Mouse (Mus musculus): ENCODE data around the gene Lbp. TPM values are rescaled to one million over a fixed set of nuclear protein-coding genes. Genes with fewer than 3 reads are reported as not detected.

Lbp gene
- polyA plus RNA-seq, 1 experiment from 2014 or later: 50.6 TPM

DNA sequence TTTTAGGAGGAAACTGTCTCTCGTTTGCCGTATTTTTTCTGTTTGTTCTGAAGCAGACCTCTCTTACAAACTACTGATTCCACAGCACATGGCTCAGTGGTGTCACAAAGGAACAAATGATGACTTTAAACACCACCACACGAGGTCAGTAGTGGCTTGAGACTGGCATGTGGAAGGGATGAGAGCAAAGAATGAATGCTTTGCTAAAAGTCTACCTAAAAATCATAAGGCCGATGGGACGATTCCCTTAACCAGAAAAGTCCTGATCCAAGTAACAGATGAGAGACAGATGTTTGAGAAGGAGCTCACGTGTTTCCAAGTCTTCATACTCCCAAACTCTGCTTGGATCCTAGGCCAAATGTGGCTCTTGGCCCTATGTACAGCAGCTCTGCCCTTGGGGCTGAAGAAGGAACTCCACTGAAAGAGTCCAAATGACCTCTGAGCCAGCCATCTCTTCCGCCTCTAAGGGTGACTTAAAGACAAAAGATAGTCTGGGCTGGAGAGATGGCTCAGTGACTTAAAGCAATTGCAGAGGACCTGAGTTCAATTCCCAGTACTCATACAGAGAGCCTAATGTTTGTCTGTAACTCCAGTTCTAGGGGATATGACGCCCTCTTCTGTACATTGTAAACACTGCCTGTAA is 55.5 kb downstream of the Lbp start:
- Histone ChIP-seq H3K9me3 (replicated peaks) (no peaks in the 10 kb centered on the region), H3K36me3 (replicated peaks) (peaks cover 33% of the 10 kb centered on the region), H3K4me3 (replicated peaks) (peak overlapping the region; percentile 74), H3K4me2 (peak overlapping the region; percentile 79), H3K9ac (no peak overlapping the region), H3K4me1 (replicated peaks) (peaks cover 38% of the 10 kb centered on the region), H3K27ac (replicated peaks) (no peak overlapping the region; the same call in 1 of the 2 replicates), H3K27me3 (no peaks in the 10 kb centered on the region)
- ATAC-seq (ENCODE audit: insufficient read depth): peak; percentile 33; the same call in 1 of the 2 replicates
- 33% methylated on average over 8 of the region's 8 CpGs for WGBS (ENCODE audit: insufficient replicate concordance)

DNA sequence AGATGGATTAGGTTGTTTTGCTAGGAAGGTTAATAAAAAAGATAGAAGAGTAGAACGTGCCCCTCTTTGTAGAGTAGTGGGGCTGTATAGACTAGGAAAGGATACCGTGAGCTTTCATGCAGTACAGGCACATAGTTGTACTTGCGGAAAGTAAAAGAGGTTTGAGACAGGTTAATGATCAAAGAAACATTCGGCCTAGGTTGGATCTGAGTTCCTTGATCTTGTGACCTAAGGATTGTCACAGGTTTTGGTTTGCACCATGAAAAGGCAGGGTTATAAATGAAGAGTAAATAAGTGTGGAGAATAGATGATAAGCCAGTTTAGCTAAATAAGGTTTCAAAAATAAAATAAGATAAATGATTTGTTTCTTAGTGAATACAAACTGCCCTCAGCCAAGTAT is 57.9 kb downstream of the Lbp start:
- H3K27me3 ChIP-seq: no peaks in the 10 kb centered on the region
- 68% methylated on average over 4 of the region's 4 CpGs for WGBS (ENCODE audit: insufficient replicate concordance)
- no peaks in the 10 kb centered on the region for H3K9me3 ChIP-seq (replicated peaks)
- no peak overlapping the region for H3K27ac ChIP-seq (replicated peaks)
- no peak overlapping the region for H3K4me2 ChIP-seq
- H3K36me3 ChIP-seq (replicated peaks): peaks cover 9% of the 10 kb centered on the region
- ATAC-seq (ENCODE audit: insufficient read depth): no peak
- peaks cover 24% of the 10 kb centered on the region for H3K4me1 ChIP-seq (replicated peaks)
- H3K9ac ChIP-seq: no peak overlapping the region
- H3K4me3 ChIP-seq (replicated peaks): no peak overlapping the region

DNA sequence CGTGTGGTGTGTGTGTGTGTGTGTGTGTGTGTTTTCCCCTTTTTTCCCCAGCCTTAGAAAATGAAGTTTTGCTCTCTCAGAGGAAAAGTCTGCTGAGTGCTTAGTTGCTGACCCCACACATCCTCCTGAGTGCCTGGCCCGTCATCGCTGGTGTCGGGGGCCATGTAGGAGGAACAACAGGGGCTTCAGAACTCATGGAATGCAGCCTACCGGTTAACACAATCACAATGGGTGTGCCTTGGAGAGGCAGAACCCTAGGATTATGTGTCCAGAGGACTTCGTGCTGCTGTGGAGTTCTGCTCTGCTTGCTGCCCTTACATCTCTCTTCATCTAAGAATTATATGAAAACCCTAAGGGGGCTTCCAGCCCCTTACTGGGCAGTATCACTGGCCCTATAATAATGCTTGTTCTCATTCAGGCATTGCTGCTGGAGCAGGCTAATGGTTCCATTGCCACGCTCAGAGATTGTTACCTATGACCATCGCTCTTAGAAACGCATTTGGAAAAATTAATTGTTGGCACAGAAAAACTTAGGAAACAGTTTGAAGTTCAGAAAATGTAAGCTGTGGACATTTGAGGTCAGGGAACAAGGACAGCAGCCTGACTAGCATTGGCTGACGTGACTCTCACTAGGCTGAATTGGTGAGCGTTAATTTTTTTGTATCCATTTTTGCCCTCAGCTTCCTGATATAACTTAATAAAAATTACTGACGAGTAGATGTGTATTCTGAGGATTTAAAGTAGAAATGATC is 59.0 kb downstream of the Lbp start:
- no peak overlapping the region for H3K4me2 ChIP-seq

DNA sequence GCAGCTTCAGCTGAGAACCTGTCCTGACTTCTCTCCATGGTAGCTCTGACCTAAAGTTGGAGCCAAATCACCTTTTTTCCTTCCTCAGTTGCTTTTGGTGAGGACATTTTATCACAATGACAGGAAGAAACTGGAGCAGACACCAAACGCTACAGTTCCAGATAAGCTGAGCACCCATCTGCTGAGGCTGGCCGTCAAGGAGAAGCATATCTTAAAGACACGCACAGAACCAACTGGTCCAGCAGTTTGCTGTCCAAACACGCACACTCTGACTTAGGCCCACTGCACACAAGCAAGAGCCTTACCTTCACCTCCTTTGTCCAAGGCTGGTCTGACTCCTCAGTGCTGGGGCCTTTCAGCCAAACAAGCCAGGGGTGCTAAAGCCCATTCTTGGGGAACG is 61.4 kb downstream of the Lbp start:
- Histone ChIP-seq H3K36me3 (replicated peaks) (no peaks in the 10 kb centered on the region), H3K9me3 (replicated peaks) (no peaks in the 10 kb centered on the region), H3K4me2 (no peak overlapping the region), H3K4me3 (replicated peaks) (no peak overlapping the region), H3K27me3 (0 out of 2 replicates have a peak, but pooled peaks cover under 1% of the 10 kb centered on the region), H3K9ac (no peak overlapping the region), H3K4me1 (replicated peaks) (no peaks in the 10 kb centered on the region), H3K27ac (replicated peaks) (no peak overlapping the region)
- no peak for ATAC-seq (ENCODE audit: insufficient read depth)
- 31% methylated on average over 5 of the region's 5 CpGs for WGBS (ENCODE audit: insufficient replicate concordance)

More for the DNA sequence above, 59.0 kb downstream of the Lbp start:
- no peak overlapping the region for H3K27ac ChIP-seq (replicated peaks)
- H3K9ac ChIP-seq: no peak overlapping the region
- no peak overlapping the region for H3K4me3 ChIP-seq (replicated peaks)
- no peaks in the 10 kb centered on the region for H3K36me3 ChIP-seq (replicated peaks)
- ATAC-seq (ENCODE audit: insufficient read depth): no peak
- no peaks in the 10 kb centered on the region for H3K27me3 ChIP-seq
- 71% methylated on average over 12 of the region's 12 CpGs for WGBS (ENCODE audit: insufficient replicate concordance)
- H3K9me3 ChIP-seq (replicated peaks): no peaks in the 10 kb centered on the region
- H3K4me1 ChIP-seq (replicated peaks): peaks cover 13% of the 10 kb centered on the region

DNA sequence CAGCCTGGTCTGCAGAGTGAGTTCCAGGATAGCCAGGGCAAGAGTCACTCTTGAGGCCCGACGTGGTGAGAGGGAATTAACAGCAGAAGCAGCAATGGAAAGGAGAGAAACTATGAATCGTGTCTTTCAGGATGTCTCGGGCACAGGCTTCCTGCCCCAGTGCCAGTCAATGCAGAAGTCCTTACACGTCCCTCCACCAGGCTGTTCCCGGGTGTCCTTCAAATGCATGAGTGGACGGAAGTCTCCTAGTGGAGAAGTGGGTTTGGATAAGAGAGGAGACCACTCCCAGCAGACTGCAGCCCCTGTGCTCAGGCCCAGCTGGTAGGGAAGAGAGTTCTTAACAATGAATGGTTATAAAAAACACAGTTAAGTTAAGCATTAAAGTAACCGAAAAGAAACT is 62.0 kb downstream of the Lbp start:
- 71% methylated on average over 8 of the region's 8 CpGs for WGBS (ENCODE audit: insufficient replicate concordance)
- no peak overlapping the region for H3K27ac ChIP-seq (replicated peaks)
- no peaks in the 10 kb centered on the region for H3K9me3 ChIP-seq (replicated peaks)
- H3K9ac ChIP-seq: no peak overlapping the region
- H3K27me3 ChIP-seq: peaks cover 7% of the 10 kb centered on the region
- ATAC-seq (ENCODE audit: insufficient read depth): no peak
- H3K4me3 ChIP-seq (replicated peaks): no peak overlapping the region
- peaks cover 5% of the 10 kb centered on the region; the same call in 1 of the 2 replicates for H3K4me1 ChIP-seq (replicated peaks)
- no peak overlapping the region for H3K4me2 ChIP-seq
- H3K36me3 ChIP-seq (replicated peaks): no peaks in the 10 kb centered on the region

DNA sequence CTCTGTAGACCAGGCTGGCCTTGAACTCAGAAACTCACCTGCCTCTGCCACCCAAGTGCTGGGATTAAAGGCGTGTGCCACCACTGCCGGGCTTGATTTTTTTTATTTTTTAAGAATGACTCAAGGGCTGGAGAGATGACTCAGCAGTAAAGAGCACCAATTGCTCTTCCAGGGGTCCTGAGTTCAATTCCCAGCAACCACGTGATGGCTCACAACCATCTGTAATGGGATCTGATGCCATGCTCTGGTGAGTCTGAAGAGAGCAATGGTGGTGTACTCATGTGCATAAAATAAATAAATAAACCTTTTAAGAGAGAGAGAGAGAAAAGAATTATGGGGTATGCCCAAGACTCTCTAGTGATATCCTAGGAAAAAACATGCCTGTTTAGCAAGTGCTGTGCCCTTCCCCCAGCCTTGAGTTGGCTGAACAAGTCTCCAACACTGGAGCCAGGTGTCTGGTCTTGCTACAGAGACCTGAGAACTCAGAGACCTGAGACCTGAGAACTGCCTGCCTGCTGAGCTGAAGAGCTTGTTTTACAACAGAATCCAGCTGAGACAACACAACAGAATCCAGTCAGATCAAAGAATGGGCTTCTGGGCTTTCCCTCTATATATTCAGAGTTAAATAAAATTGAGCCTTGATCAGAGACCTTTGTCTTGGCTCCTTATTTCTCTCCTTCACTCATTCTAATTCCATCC is 63.3 kb downstream of the Lbp start:
- H3K27me3 ChIP-seq: peaks cover 20% of the 10 kb centered on the region
- H3K4me1 ChIP-seq (replicated peaks): peaks cover 5% of the 10 kb centered on the region; the same call in 1 of the 2 replicates
- no peak overlapping the region for H3K27ac ChIP-seq (replicated peaks)
- no peaks in the 10 kb centered on the region for H3K9me3 ChIP-seq (replicated peaks)
- H3K4me2 ChIP-seq: no peak overlapping the region
- no peak overlapping the region for H3K4me3 ChIP-seq (replicated peaks)
- ATAC-seq (ENCODE audit: insufficient read depth): no peak
- no peaks in the 10 kb centered on the region for H3K36me3 ChIP-seq (replicated peaks)
- H3K9ac ChIP-seq: no peak overlapping the region
- 50% methylated on average over 3 of the region's 3 CpGs for WGBS (ENCODE audit: insufficient replicate concordance)

DNA sequence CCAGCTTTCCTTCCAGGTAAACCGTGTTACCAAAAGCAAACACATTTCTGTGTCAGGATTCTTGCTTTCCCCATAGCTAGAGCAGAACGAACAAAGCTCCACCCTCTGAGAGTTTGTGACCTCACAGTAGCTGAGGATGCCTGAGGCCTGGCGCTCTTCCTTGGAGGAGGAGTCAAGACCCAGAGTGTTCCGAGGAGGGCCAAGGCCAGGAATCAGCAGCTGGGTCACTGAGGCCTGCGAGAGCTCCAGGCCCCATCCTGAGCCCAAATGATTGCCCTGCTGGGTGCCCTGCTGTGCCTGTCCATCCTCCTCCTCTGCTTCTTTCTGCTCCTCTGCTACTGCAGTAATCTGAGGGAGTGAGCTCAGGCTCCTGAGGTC is 63.9 kb downstream of the Lbp start:
- Histone ChIP-seq H3K27me3 (peaks cover 25% of the 10 kb centered on the region), H3K36me3 (replicated peaks) (no peaks in the 10 kb centered on the region), H3K4me1 (replicated peaks) (peaks cover 5% of the 10 kb centered on the region; the same call in 1 of the 2 replicates), H3K4me2 (no peak overlapping the region), H3K9me3 (replicated peaks) (no peaks in the 10 kb centered on the region), H3K4me3 (replicated peaks) (no peak overlapping the region), H3K9ac (no peak overlapping the region), H3K27ac (replicated peaks) (no peak overlapping the region)
- ATAC-seq (ENCODE audit: insufficient read depth): no peak
- 40% methylated on average over 5 of the region's 5 CpGs for WGBS (ENCODE audit: insufficient replicate concordance)

DNA sequence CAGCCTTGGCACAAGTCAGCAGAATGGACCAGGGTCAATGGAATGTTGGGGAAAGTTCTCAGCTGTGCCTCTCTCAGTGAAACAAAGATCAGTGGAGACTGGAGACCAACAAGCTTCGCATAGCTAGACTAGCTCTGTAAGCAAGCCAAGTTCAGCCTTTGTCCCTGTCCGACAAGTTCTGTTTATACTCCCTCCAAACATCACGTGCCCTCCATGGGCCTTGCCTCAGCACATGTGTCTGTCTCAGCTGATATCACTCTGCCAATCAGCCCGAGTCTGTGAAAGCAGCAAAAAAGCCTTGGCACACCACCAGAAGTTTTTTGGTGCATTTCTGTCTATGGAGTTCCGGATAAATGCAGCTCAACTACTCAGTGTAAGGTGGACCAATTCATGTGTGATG is 66.8 kb downstream of the Lbp start:
- H3K9me3 ChIP-seq (replicated peaks): no peaks in the 10 kb centered on the region
- H3K27me3 ChIP-seq: peaks cover 51% of the 10 kb centered on the region
- H3K4me3 ChIP-seq (replicated peaks): no peak overlapping the region
- peaks cover 11% of the 10 kb centered on the region for H3K4me1 ChIP-seq (replicated peaks)
- no peak overlapping the region for H3K4me2 ChIP-seq
- no peak overlapping the region for H3K27ac ChIP-seq (replicated peaks)
- H3K9ac ChIP-seq: no peak overlapping the region
- peak; percentile 31; the same call in 1 of the 2 replicates for ATAC-seq (ENCODE audit: insufficient read depth)
- no peaks in the 10 kb centered on the region for H3K36me3 ChIP-seq (replicated peaks)
- WGBS (ENCODE audit: insufficient replicate concordance): 37% methylated on average over 5 of the region's 5 CpGs

DNA sequence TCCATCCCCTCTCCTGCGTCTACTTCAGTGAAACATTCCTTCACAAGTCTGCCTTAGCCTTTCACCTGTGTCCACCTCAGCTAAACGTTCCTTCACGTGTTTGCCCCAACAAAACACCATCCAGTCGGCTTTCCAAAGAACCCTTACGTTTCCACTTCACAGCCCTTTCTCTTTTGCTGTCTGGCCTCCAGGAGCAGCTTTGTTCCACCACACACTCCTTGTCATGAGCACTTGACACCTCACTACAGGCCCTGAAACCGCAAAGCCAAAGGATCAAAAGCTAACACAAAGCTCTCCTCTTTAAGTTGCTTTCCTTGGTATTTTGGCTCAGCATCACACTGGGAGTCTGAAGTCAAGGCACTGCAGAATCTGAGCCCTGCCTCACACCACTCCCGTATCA is 67.2 kb downstream of the Lbp start:
- WGBS (ENCODE audit: insufficient replicate concordance): 57% methylated on average over 7 of the region's 7 CpGs
- no peak for ATAC-seq (ENCODE audit: insufficient read depth)

DNA sequence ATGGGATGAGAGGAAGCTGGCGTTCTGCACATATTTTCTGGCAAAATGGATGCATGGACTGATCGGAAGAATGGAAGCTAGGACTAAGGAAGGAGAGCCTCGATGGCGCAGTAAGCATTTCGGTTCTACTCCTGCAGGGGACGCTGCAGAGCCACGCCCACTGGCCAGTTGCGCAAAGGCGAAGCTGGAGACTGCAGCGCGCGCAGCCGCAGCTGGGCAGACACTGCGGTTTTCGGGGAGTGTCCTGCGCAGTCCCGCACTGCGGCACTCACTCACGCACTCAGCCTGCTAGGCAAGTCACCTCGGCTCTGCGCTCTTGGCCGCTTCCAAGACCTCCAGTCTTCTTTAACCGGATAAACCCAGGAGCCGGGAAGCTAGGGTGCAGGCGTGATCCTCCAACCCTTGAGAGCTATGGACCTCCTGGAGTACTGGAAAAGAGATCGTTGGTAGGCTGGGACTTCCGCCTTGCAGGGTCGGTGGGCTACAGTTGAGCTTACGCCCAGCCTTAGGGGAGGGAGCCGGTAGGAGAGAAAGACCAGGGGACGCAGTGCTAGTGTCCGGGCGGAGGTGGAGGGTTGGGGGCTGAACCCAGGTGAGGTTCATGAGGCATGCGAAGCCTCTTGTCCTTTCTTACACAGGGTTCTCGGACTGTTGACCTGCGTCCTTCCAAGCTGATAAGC is 69.3 kb downstream of the Lbp start, which contains the start of gene Snhg11:
TSS of gene Snhg11 (plus strand) at position 196 of the 680 bp plus-strand sequence.
- 5% methylated on average over 36 of the region's 36 CpGs for WGBS (ENCODE audit: insufficient replicate concordance)
- Histone ChIP-seq H3K9ac (no peak within 1 kb of the TSS), H3K27ac (replicated peaks) (no peak within 1 kb of the TSS), H3K4me1 (replicated peaks) (peaks cover 14% of the 10 kb centered on the region), H3K4me2 (peak within 1 kb of the TSS; percentile 55), H3K9me3 (replicated peaks) (no peaks in the 10 kb centered on the region), H3K36me3 (replicated peaks) (no peaks in the 10 kb centered on the region), H3K4me3 (replicated peaks) (peak within 1 kb of the TSS; percentile 34), H3K27me3 (peaks cover 51% of the 10 kb centered on the region)
- ATAC-seq (ENCODE audit: insufficient read depth): no peak

More for the DNA sequence above, 67.2 kb downstream of the Lbp start:
- H3K36me3 ChIP-seq (replicated peaks): no peaks in the 10 kb centered on the region
- H3K4me1 ChIP-seq (replicated peaks): peaks cover 11% of the 10 kb centered on the region
- H3K27ac ChIP-seq (replicated peaks): no peak overlapping the region
- no peak overlapping the region for H3K4me3 ChIP-seq (replicated peaks)
- no peaks in the 10 kb centered on the region for H3K9me3 ChIP-seq (replicated peaks)
- H3K9ac ChIP-seq: no peak overlapping the region
- peaks cover 51% of the 10 kb centered on the region for H3K27me3 ChIP-seq
- H3K4me2 ChIP-seq: no peak overlapping the region

Measured in liver, embryonic 15.5 days (tissue).